Mouse (Mus musculus) liver, embryonic 14.5 days (tissue): ENCODE data around the gene Mroh3.

Source experiments
- CTCF ChIP-seq: IDR thresholded peaks from 2 replicates; pipeline ENCODE4 v1.5.1; 2016; ENCODE audit warnings: antibody characterized with exemption, low read depth, control low read depth
- EP300 ChIP-seq: IDR thresholded peaks from 2 replicates; pipeline ENCODE4 v1.6.1; 2016; ENCODE audit warnings: antibody characterized with exemption, low read depth

- no peak for TF ChIP-seq CTCF
- TF ChIP-seq EP300: no peak
Observed at GRCm38 (mm10) chr1:136142336-136142735, 70.3 kb downstream of the Mroh3 start.
